Mouse (Mus musculus) MEL (cell line): Measurements from ENCODE around the gene Gfm1. TPM values are rescaled to one million over a fixed set of nuclear protein-coding genes. Genes with fewer than 3 reads are reported as not detected.

Experiments
- DNase-seq: peaks from one replicate; pipeline ENCODE4 v3.0.0; 2011; ENCODE audit warnings: low read depth, low spot score
- H3K27ac ChIP-seq: 2 replicates; pipeline ENCODE4 v1.5.1; 2012; ENCODE audit warnings: low read depth, mild to moderate bottlenecking, control low read depth, low read length, moderate library complexity; ENCODE audit not compliant: control insufficient read depth
- H3K27me3 ChIP-seq, 2 experiments: fragments of 150-350 bp in 1 of 2; sonication (generic) in 1 of 2; 2 replicates each; pipeline ENCODE4 v1.6.1; 2012; ENCODE audit warnings: low read length in 2 of 2, mild to moderate bottlenecking in 2 of 2, improper control_type of control experiment in 1 of 2, moderate library complexity in 1 of 2; ENCODE audit not compliant: insufficient read depth in 2 of 2, control insufficient read depth in 1 of 2
- H3K36me3 ChIP-seq, 2 experiments: 2 replicates each; pipeline ENCODE4 v1.6.1; 2012 to 2014; ENCODE audit warnings: low read length in 2 of 2, improper control_type of control experiment in 1 of 2, inconsistent platforms in 1 of 2, mild to moderate bottlenecking in 1 of 2; ENCODE audit not compliant: insufficient read depth in 2 of 2, control insufficient read depth in 1 of 2
- H3K4me1 ChIP-seq, 2 experiments: fragments of 150-350 bp in 1 of 2; sonication (generic) in 1 of 2; 2 replicates each; pipeline ENCODE4 v1.6.1; 2012; ENCODE audit warnings: low read length in 2 of 2, improper control_type of control experiment in 1 of 2, mild to moderate bottlenecking in 1 of 2; ENCODE audit not compliant: insufficient read depth in 2 of 2, control insufficient read depth in 1 of 2
- H3K4me3 ChIP-seq, 2 experiments: fragments of 150-350 bp in 1 of 2; sonication (generic) in 1 of 2; 2 replicates each; pipeline ENCODE4 v1.5.1; 2012; ENCODE audit warnings: low read depth in 2 of 2, low read length in 2 of 2, mild to moderate bottlenecking in 2 of 2, moderate library complexity in 2 of 2, control low read depth in 1 of 2, improper control_type of control experiment in 1 of 2; ENCODE audit not compliant: control insufficient read depth in 1 of 2, insufficient read depth in 1 of 2
- H3K79me2 ChIP-seq: 2 replicates; pipeline ENCODE4 v1.6.1; 2012; ENCODE audit warnings: mild to moderate bottlenecking, low read length, moderate library complexity; ENCODE audit not compliant: control insufficient read depth, poor library complexity, insufficient read depth
- H3K9ac ChIP-seq: 2 replicates; pipeline ENCODE4 v1.6.1; 2012; ENCODE audit warnings: low read depth, mild to moderate bottlenecking, control low read depth, low read length, moderate library complexity; ENCODE audit not compliant: control insufficient read depth, poor library complexity, severe bottlenecking
- H3K9me3 ChIP-seq: fragments of 150-350 bp; sonication (generic); replicated peaks from 2 replicates; pipeline ENCODE4 v1.6.1; 2012; ENCODE audit warnings: mild to moderate bottlenecking, low read length, improper control_type of control experiment, moderate library complexity; ENCODE audit not compliant: insufficient read depth
- BHLHE40 ChIP-seq: IDR thresholded peaks from 2 replicates; pipeline ENCODE4 v1.6.1; 2012; ENCODE audit warnings: low read depth, mild to moderate bottlenecking, inconsistent platforms, low read length, improper control_type of control experiment, borderline replicate concordance
- CHD1 ChIP-seq: IDR thresholded peaks from 2 replicates; pipeline ENCODE4 v1.6.1; 2012; ENCODE audit warnings: low read depth, mild to moderate bottlenecking, inconsistent platforms, low read length, improper control_type of control experiment
- CTCF ChIP-seq, 3 experiments: IDR thresholded peaks in 2 of 3; conservative IDR thresholded peaks in 1 of 3; 2 replicates each; pipeline ENCODE4 v1.5.1; 2011 to 2012; ENCODE audit warnings: low read length in 3 of 3, low read depth in 2 of 3, mild to moderate bottlenecking in 2 of 3, improper control_type of control experiment in 1 of 3, inconsistent platforms in 1 of 3, mixed read lengths in 1 of 3, moderate library complexity in 1 of 3; ENCODE audit not compliant: control insufficient read depth in 1 of 3, insufficient read depth in 1 of 3, poor library complexity in 1 of 3, severe bottlenecking in 1 of 3
- E2F4 ChIP-seq: IDR thresholded peaks from 2 replicates; pipeline ENCODE4 v1.6.1; 2011; ENCODE audit warnings: low read depth, low read length, improper control_type of control experiment, borderline replicate concordance
- EP300 ChIP-seq, 2 experiments: IDR thresholded peaks; 2 replicates each; pipeline ENCODE4 v1.6.1; 2011; ENCODE audit warnings: improper control_type of control experiment in 2 of 2, low read length in 2 of 2, low read depth in 1 of 2, mild to moderate bottlenecking in 1 of 2
- GATA1 ChIP-seq: IDR thresholded peaks from 2 replicates; pipeline ENCODE4 v1.6.1; 2011; ENCODE audit warnings: low read depth, low read length, improper control_type of control experiment
- JUND ChIP-seq: IDR thresholded peaks from 2 replicates; pipeline ENCODE4 v1.6.1; 2011; ENCODE audit warnings: low read depth, mild to moderate bottlenecking, improper control_type of control experiment, low read length
- MYC ChIP-seq: IDR thresholded peaks from 2 replicates; pipeline ENCODE4 v1.6.1; 2011; ENCODE audit warnings: low read depth, mild to moderate bottlenecking, low read length, improper control_type of control experiment, moderate library complexity
- NELFE ChIP-seq: IDR thresholded peaks from 2 replicates; pipeline ENCODE4 v1.6.1; 2011; ENCODE audit warnings: low read depth, low read length, improper control_type of control experiment
- NRF1 ChIP-seq: IDR thresholded peaks from 2 replicates; pipeline ENCODE4 v1.6.1; 2014; ENCODE audit warnings: low read depth, mild to moderate bottlenecking, inconsistent platforms, low read length, improper control_type of control experiment, moderate library complexity; ENCODE audit not compliant: poor library complexity, insufficient read depth, severe bottlenecking
- POLR2A ChIP-seq, 2 experiments: IDR thresholded peaks; 2 replicates each; pipeline ENCODE4 v1.6.1; 2011 to 2012; ENCODE audit warnings: low read length in 2 of 2, mild to moderate bottlenecking in 2 of 2, control low read depth in 1 of 2, improper control_type of control experiment in 1 of 2, low read depth in 1 of 2, moderate library complexity in 1 of 2; ENCODE audit not compliant: control insufficient read depth in 1 of 2, insufficient read depth in 1 of 2, poor library complexity in 1 of 2
- POLR2AphosphoS2 ChIP-seq: IDR thresholded peaks from 2 replicates; pipeline ENCODE4 v1.6.1; 2011; ENCODE audit warnings: low read length, improper control_type of control experiment
- RAD21 ChIP-seq: IDR thresholded peaks from 2 replicates; pipeline ENCODE4 v1.6.1; 2011; ENCODE audit warnings: mild to moderate bottlenecking, low read depth, low read length, improper control_type of control experiment
- RCOR1 ChIP-seq: IDR thresholded peaks from 2 replicates; pipeline ENCODE4 v1.6.1; 2012; ENCODE audit warnings: low read depth, mild to moderate bottlenecking, inconsistent platforms, low read length, improper control_type of control experiment
- TAL1 ChIP-seq: IDR thresholded peaks from 2 replicates; pipeline ENCODE4 v1.6.1; 2012; ENCODE audit warnings: mild to moderate bottlenecking, inconsistent platforms, low read length, moderate library complexity, mixed read lengths
- TBP ChIP-seq: IDR thresholded peaks from 2 replicates; pipeline ENCODE4 v1.8.0; 2011; ENCODE audit warnings: low read depth, low read length, improper control_type of control experiment
- UBTF ChIP-seq: IDR thresholded peaks from 2 replicates; pipeline ENCODE4 v1.6.1; 2012; ENCODE audit warnings: low read depth, mild to moderate bottlenecking, inconsistent platforms, low read length, improper control_type of control experiment, moderate library complexity, borderline replicate concordance; ENCODE audit not compliant: insufficient read depth
- USF1 ChIP-seq: IDR thresholded peaks from 2 replicates; pipeline ENCODE4 v1.6.1; 2014; ENCODE audit warnings: low read depth, mild to moderate bottlenecking, inconsistent platforms, low read length, improper control_type of control experiment, moderate library complexity
- ZNF384 ChIP-seq: IDR thresholded peaks from 2 replicates; pipeline ENCODE4 v1.6.1; 2012; ENCODE audit warnings: low read depth, mild to moderate bottlenecking, inconsistent platforms, low read length, improper control_type of control experiment
- polyA plus RNA-seq, 2 experiments: library from polyadenylated mRNA; stranded (reverse) in 1 of 2; unstranded in 1 of 2; fragments of >175 nt in 1 of 2; fragments of >200 nt in 1 of 2; gene quantifications; 2 replicates each; pipeline versions ENCODE4 v1.2.1 to v1.2.4; 2012; ENCODE audit warnings: low replicate concordance in 2 of 2, low read depth in 1 of 2; ENCODE audit not compliant: insufficient read length in 2 of 2, insufficient read depth in 1 of 2, missing spikeins in 1 of 2
- total RNA-seq: library from RNA; depleted of rRNA; stranded (reverse); fragments of 300-350 nt; gene quantifications from 2 replicates; pipeline ENCODE4 v1.2.3, GENCODE M21; 2012

Gene Gfm1
- total and polyA plus RNA-seq, 3 experiments: 95.0 to 146 TPM; not detected in 1

DNA sequence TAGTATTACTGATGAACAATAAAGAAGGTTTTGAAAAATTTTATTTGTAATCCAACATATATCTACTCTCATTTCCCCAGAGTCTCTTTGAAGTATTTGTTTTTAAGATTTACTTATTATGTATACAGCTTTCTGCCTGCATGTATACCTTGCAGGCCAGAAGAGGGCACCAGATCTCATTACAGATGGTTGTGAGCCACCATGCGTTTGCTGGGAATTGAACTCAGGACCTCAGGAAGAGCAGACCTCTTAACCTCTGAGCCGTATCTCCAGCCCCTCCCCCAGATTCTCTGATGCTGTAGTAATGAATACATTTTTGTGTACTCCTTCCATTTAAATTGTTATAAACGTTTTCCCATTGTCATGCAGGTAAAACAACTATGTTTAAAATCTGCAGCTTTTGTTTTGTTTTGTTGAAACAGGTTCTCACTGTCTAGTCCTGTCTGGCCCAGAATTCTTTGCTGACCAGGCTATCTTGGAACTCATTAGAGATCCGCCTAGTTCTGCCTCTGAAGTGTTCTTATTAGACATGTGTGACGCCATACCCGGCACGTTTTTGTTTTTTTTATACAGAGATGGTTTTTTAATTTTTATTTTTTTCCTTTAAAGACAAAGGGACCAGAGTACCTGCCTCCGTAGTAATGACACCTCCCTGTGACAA lies 428 bp upstream of the Gfm1 start:
- Histone ChIP-seq H3K4me1 (peaks cover 0 to 6% of the 10 kb centered on the region in 2 experiments; a peak in 3 of 4 replicates), H3K79me2 (peaks cover 15% of the 10 kb centered on the region), H3K9me3 (no peaks in the 10 kb centered on the region), H3K4me3 (peak overlapping the region; percentile 51 to 84), H3K9ac (peak overlapping the region; percentile 42), H3K27me3 (no peaks in the 10 kb centered on the region), H3K27ac (no peak overlapping the region), H3K36me3 (peaks cover 0 to 5% of the 10 kb centered on the region in 2 experiments; a peak in 2 of 4 replicates)
- no peak for TF ChIP-seq TAL1
- peak; percentile 27; the same call in 1 of the 2 replicates for TF ChIP-seq TBP
- TF ChIP-seq CTCF (IDR thresholded peaks at IDR 0.05 in 2 of 3, conservative IDR thresholded peaks at IDR 0.05 in 1 of 3; ENCODE audit: control insufficient read depth in 1 of 3, insufficient read depth in 1 of 3, low read depth in 2 of 3, low read length in 3 of 3, poor library complexity in 1 of 3, severe bottlenecking in 1 of 3): peak; percentile 3 to 35 (median 25); a peak in 4 of 6 replicates
- peak; percentile 43; the same call in 1 of the 2 replicates for TF ChIP-seq BHLHE40
- peak; percentile 10 for DNase-seq

DNA sequence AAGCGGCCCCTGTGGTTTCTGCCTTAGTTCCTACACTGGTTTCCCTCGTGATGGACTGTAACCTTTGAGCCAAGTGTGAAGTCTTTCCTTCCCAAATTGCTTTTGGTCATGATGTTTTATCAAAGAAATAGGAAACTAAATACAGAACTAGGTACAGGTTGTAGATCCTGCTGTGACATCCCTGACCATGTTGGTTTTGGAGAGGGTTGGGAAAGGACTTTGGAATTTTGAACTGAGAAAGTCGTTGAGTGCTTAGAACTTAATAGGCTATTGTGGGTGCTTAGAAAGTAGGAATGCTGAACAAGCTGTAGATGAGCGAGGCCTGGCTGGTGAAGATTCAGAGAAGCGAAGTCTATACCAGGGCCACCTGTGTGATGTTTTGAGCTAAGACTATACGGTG lies 4.1 kb downstream of the Gfm1 start:
- TF ChIP-seq MYC: no peak
- TF ChIP-seq GATA1: no peak
- TF ChIP-seq POLR2A (IDR thresholded peaks at IDR 0.05; ENCODE audit: control insufficient read depth in 1 of 2, insufficient read depth in 1 of 2, low read depth in 1 of 2, low read length in 2 of 2, poor library complexity in 1 of 2): no peak
- no peak for TF ChIP-seq RCOR1
- TF ChIP-seq UBTF: no peak
- no peak for TF ChIP-seq NRF1
- TF ChIP-seq EP300 (IDR thresholded peaks at IDR 0.05; ENCODE audit: low read depth in 1 of 2, low read length in 2 of 2): no peak
- TF ChIP-seq JUND: no peak
- no peak for TF ChIP-seq USF1
- TF ChIP-seq CHD1: no peak
- TF ChIP-seq ZNF384: no peak
- TF ChIP-seq POLR2AphosphoS2: no peak
- TF ChIP-seq TBP: no peak
- no peak for TF ChIP-seq RAD21
- no peak for TF ChIP-seq CTCF (IDR thresholded peaks at IDR 0.05 in 2 of 3, conservative IDR thresholded peaks at IDR 0.05 in 1 of 3; ENCODE audit: control insufficient read depth in 1 of 3, insufficient read depth in 1 of 3, low read depth in 2 of 3, low read length in 3 of 3, poor library complexity in 1 of 3, severe bottlenecking in 1 of 3)
- no peak for TF ChIP-seq NELFE
- TF ChIP-seq E2F4: no peak
- no peak overlapping the region for H3K27ac ChIP-seq
- no peaks in the 10 kb centered on the region for H3K9me3 ChIP-seq
- H3K9ac ChIP-seq: no peak overlapping the region
- H3K36me3 ChIP-seq: peaks cover 5 to 7% of the 10 kb centered on the region in 2 experiments; a peak in 3 of 4 replicates
- H3K27me3 ChIP-seq: no peaks in the 10 kb centered on the region
- H3K79me2 ChIP-seq: peaks cover 15% of the 10 kb centered on the region
- no peak for DNase-seq
- H3K4me1 ChIP-seq: peaks cover 0 to 6% of the 10 kb centered on the region in 2 experiments; a peak in 3 of 4 replicates
- no peak overlapping the region for H3K4me3 ChIP-seq
